Mouse (Mus musculus): ENCODE results near the gene Ebf3.

The Ebf3 gene

GRCm38 (mm10) chr7:137313904-137314691 is at the start of gene Ebf3:
Gene Ebf3 (minus strand): TSS chr7:137314445.
- no peak for DNase-seq (ENCODE audit: low read depth, low spot score)

- no peak for DNase-seq (ENCODE audit: low read depth, low spot score)
Observed at GRCm38 (mm10) chr7:137346860-137347259, 32.6 kb upstream of the Ebf3 start.

- DNase-seq (ENCODE audit: low read depth, low spot score), result no peak
Observed at GRCm38 (mm10) chr7:137346068-137346467, 31.8 kb upstream of the Ebf3 start.

- no peak for DNase-seq (ENCODE audit: low read depth, low spot score)
Observed at GRCm38 (mm10) chr7:137333951-137334350, 19.7 kb upstream of the Ebf3 start.

- DNase-seq (ENCODE audit: low read depth, low spot score), result no peak
Observed at GRCm38 (mm10) chr7:137322926-137323325, 8.7 kb upstream of the Ebf3 start.

GRCm38 (mm10) chr7:137321961-137322784 is 7.9 kb upstream of the Ebf3 start:
- DNase-seq (ENCODE audit: low read depth, low spot score), result no peak

- DNase-seq (ENCODE audit: low read depth, low spot score), result no peak
Observed at GRCm38 (mm10) chr7:137321141-137321813, 7.0 kb upstream of the Ebf3 start.

GRCm38 (mm10) chr7:137320320-137320719 is 6.1 kb upstream of the Ebf3 start:
- DNase-seq (ENCODE audit: low read depth, low spot score), result no peak

- DNase-seq (ENCODE audit: low read depth, low spot score), result no peak
Observed at GRCm38 (mm10) chr7:137318924-137319885, 5.0 kb upstream of the Ebf3 start.

GRCm38 (mm10) chr7:137318383-137318775 is 4.1 kb upstream of the Ebf3 start:
- DNase-seq (ENCODE audit: low read depth, low spot score), result no peak

GRCm38 (mm10) chr7:137317659-137318382 is 3.6 kb upstream of the Ebf3 start:
- no peak for DNase-seq (ENCODE audit: low read depth, low spot score)

- no peak for DNase-seq (ENCODE audit: low read depth, low spot score)
Observed at GRCm38 (mm10) chr7:137316926-137317658, 2.8 kb upstream of the Ebf3 start.

GRCm38 (mm10) chr7:137316181-137316925 is 2.1 kb upstream of the Ebf3 start:
- DNase-seq (ENCODE audit: low read depth, low spot score), result no peak

GRCm38 (mm10) chr7:137315544-137315940 is 1.3 kb upstream of the Ebf3 start:
- DNase-seq (ENCODE audit: low read depth, low spot score), result no peak

GRCm38 (mm10) chr7:137314710-137315543 is 682 bp upstream of the Ebf3 start:
- no peak for DNase-seq (ENCODE audit: low read depth, low spot score)

- no peak for DNase-seq (ENCODE audit: low read depth, low spot score)
Observed at GRCm38 (mm10) chr7:137313183-137313903, 902 bp downstream of the Ebf3 start.

GRCm38 (mm10) chr7:137312933-137313182 is 1.4 kb downstream of the Ebf3 start:
- DNase-seq (ENCODE audit: low read depth, low spot score), result no peak
